Mouse (Mus musculus) spleen, adult 18-20 months (tissue): Measurements from ENCODE around the gene Fabp1.

Source experiments
- DNase-seq, 2 experiments: peaks; one replicate each; pipeline ENCODE4 v3.0.0; 2022; ENCODE audit warnings: mixed read lengths in 2 of 2

Gene Fabp1

DNA sequence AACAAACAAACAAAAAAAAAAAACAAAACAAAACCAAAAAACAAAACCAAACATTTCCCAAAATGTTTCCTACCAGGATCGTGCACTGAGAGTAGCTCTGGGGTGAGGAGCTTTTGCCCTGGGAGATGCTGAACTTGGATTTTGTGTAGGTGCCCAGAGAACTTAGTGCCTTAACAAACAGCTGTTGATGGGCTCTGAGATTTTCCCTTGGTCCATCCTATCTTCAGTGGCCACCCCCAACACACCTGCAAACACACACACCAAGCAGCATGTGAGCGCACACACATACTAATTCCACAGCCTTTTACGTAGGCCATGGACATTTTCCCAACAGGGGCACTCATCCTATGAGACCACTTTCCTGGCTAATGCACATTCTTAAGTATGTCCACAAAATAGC lies 12.8 kb downstream of the Fabp1 start:
- no peak for DNase-seq

DNA sequence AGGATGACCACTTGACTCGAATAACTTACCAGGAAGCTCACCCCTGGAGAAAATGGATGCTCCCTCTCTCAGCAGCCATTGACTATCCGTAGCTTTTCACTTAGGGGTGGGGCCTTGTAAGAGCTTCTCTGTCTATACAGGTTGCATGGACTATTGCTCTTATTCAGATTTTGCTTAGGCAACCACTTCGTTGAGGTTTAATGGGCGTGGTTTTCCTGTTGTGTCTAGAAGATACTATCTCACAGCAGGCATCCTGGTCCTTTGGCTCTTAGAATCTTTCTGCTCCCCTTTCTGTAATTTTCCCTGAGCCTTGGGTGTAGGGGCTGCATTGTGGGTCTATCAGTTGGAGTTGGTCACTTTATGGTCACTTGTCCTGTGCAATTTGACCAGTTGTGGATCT lies 21.9 kb downstream of the Fabp1 start:
- no peak for DNase-seq

DNA sequence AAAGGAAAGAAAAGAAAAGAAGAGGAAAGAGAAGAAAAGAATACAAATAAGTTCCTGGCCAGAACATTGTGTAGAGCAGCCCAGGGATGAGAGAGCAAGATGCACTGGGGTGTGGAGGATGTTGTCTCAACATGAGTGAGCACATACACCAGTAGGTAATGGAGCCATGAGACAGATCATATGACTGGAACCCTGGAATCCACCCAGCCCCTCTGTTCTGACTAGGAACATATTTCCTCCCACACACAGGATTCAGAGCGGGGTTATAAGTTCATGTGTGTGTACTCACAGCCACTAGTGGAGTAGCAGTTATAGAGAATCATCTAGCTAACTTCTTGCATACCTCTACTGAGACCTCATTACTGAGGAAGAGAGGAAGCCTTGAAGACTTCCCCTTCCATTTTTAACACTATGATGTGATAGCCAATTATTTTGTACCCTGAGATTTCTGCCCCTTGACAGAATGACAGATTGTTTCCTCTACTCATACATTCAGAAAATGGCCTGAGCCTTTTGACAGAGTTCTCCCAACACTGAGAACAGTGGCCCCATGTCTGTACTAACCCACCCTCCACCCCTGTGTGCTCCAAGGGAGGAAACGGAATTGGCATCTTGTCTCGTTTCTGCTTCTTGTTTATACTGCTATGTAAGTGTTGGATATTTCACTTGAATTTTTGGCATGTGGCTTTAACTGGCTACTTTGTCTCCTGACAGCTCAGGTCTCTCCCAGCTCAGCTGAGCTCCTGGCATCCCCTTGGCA lies 24.7 kb downstream of the Fabp1 start:
- DNase-seq = no peak

DNA sequence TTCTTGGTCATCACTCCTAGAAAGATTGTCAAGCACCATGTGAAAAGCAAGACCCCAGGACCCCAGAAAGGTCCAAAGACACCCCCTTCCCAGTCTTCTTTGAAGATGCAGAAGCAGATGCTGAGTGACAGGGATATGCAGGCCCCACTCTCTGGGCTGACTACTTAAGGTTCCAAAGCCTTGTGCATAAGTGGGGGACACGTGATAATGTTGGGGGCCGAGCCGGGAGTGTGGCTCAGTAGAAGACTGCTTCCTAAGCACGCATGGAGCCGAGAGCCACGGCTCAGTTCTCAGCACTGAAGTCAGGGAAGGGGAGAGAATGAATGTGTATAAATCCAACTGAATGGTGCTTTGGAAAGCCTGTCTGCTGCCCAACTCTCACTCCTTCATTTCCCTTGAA lies 26.9 kb downstream of the Fabp1 start:
- no peak for DNase-seq

DNA sequence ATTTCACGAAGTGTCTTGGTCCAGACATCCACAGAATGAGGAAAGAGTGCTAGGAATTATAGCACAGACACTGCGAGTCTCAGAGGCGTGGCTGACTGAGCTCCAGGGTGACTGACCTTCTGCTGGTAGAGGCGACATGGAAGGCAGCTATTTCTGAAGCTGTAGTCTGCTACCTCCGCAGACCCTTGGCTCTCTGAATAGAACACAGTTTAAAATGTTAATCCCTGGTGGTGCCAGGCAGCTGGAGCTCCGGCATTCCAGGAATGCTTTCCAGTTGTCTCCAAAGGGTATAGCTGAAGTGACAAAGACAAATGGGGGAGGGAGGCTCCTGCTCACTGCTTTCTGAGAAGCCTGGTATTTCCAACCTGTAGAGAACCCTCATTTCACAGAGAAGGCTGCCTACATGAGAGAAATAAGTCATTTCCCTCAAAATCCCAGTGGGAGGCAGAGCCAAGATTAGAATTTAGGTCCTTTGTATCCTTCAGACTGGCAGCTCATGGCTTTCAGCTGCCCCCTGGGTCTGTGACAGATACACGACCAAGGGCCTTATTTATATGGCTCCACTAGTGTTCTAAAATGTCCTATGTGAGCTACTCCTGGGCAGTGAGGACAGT lies 27.6 kb downstream of the Fabp1 start:
- DNase-seq = no peak

DNA sequence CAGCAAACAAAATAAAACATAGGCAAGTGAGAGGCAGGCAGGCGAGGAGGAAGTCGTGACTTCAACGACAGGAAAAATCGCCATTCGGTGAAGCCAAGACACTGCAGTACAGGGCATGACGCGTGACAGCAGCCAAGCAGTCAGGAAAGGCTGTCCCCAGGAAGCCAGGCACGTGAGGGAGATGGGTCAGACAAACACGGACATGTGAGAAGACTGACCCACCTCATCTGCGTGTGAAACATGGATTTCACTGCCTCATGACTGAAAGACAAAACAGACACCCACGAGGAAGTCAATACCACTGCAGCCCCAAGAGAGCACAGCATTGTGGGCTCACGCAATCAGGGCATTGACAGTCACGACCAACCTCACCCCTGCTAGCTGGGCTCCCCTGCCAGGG lies 35.5 kb downstream of the Fabp1 start:
- DNase-seq = no peak

DNA sequence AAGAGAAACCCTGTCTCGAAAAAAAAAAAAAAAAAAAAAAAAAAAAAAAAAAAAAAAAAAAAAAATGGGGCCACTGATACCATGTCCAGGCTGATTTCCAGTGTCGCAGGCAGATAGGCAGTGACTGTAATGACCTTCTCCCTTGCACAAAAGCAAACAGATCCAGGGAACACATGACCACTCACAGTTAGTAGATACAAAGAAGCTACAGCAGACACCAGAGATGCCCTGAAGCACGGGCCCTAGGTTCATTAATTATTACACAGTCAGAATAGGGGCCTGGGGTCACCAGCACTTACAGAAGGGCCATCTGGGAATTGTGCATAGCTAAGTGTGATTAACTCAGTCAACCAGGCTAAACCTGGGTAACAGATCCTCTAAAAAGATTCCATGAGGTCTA lies 36.3 kb downstream of the Fabp1 start:
- DNase-seq = no peak

DNA sequence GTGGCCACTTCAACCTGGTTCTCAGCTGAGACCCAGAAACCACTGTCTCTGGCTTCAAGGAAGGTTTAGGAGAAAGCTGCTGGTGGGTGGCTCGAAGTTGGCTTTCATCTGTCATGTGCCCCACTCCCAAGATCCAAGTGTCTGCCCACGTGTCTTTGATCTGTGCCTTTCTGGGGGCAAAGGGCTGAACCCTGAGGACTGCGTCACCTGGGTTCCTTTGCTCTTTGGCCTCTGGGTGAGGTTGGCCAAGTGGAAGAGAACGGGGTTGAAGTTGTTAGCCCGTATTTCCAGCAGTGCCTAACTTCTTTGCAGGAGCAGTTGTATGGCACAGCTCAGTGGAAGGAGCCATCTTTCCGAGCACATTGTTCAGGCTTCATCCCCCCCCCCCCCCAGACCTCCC lies 36.9 kb downstream of the Fabp1 start:
- DNase-seq = no peak

DNA sequence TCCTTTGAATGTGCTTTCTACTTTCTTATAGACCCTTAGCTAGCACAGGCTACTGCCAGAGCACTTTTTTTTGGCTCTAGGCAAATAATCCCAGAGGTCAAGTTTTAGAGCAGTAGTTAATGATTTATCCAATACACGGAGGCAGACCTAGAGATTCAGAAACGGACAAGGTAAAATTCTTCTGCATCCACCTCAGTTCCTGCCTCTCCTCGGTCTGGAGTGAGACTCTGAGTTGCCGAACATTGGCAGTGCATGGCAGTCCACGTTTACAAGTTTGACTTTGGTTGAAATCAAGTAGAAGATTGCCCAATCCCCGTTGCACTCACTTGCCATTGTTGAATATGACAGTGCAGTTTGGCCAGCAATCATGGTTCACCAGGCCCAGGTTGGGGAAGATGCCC lies 37.4 kb downstream of the Fabp1 start:
- no peak for DNase-seq

DNA sequence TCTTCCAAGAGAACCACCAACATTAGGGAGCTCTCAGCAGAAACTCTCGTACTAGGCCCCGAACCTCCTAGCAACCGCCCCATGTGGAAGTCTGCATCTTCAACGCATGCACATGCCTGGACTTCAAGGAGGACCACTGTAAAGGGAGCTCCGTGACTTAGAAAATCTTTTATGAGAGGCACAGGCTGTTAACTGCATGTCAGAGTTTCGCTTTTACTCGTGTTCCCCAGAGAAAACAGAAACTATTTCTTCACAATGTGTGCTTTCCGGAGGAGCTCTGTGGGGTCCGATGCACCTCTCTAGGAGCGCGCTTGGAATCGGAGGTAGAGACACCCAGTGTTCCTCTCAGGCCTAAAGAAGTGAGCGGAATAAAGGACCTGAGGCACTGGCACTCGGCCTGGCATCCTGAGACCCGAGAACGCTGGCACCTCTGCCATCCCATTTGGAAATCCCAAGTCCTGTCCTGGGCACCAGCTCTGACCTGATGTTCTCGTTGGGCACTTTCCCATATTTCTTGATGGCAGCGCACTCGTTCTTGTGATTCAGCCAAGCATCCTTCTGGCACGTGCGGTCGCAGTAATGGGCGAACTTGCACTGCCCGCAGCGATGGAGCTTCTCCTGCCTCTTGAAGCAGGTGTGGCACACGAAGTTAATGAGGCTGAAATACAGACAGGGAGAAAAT lies 39.6 kb downstream of the Fabp1 start:
- no peak for DNase-seq

DNA sequence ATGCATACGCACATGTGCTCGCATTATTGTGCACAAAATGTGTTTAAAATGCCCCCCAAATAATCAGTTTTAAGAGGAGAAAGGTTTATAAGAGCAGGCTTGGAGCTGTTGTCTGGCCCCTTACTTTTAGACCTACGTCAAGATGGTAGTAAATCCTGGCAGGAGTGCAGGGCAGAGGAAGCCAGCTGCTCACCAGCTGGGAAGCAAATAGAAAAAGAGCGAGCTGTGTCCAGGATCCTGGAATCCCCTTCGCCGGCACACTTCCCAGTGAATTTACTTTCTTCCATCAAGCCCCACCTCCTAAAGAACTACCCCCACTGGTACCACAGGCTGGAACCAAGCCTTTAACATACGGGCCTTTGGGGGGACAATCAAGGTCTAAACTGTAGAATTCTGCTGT lies 41.2 kb downstream of the Fabp1 start:
- no peak for DNase-seq

DNA sequence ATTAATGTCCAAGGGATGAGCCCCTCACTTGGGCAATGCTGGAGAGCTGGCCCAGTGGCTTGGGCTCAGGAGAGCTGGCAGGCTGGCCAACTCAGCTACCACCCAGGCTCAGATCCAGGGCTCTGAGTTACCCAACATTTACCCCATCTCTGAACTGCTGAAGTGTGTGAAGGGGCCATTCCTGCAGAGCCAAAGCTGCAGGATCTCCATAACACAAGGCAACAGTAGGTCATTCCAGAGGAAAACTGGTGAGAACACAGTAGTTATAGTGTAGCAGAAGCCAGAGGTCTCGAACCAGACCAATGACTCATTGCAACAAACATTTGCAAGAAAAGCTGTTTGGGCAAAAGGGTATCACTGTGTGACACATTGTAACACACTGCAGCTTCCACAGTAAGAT lies 43.2 kb downstream of the Fabp1 start:
- no peak for DNase-seq

DNA sequence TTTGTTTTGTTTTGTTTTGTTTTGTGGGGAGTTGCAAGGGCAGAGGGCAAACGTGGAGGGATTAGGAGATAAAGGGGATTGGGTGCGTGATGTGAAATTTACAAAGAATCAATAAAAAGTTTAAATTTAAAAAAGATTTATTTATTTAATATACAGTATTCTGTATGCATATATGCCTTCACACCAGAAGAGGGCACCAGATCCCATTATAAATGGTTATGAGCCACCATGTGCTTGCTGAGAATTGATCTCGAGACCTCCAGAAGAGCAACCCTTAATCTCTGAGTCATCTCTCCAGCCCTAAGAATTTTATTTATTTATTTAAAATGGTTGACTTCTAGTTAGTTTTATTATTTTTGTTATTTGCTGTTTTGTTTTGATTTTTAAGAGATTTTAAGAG lies 43.6 kb downstream of the Fabp1 start:
- no peak for DNase-seq

DNA sequence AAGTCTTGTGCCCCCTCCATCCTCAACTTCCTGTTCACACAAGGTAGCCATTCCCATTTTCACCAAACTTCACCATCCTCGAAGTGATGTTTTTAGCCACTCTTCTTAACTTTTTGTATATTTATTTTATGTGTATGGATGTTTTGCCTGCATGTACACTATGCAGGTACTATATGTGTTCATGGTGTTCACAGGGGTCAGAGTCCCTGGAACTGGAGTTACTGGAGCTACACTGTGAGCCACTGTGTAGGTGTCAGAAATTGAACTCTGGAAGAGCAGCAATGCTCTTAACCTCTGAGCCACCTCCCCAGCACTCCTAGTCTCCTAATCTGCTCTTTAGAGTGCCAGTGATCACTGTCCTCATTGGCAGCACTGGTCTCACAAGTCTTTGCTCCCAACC lies 48.8 kb downstream of the Fabp1 start:
- DNase-seq = no peak

DNA sequence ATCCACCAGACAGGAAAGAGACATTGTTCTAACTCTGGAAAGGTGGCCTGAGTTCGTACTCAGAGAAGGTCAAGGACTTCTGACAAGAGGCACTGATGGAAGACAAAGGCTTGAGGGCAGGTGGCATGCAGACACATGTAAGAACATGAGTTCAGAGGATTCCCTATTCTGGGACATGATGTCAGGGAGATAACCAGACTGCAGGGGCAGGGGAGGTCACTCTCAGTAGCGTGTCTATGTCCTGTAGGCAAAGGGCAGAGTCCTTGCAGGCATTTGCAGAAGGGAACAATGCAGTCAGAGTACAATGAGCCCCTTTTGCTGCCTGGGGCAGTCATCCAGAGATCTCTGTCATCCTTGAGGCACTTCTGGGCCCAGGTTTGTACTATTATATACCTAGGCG lies 50.0 kb downstream of the Fabp1 start:
- DNase-seq = no peak

DNA sequence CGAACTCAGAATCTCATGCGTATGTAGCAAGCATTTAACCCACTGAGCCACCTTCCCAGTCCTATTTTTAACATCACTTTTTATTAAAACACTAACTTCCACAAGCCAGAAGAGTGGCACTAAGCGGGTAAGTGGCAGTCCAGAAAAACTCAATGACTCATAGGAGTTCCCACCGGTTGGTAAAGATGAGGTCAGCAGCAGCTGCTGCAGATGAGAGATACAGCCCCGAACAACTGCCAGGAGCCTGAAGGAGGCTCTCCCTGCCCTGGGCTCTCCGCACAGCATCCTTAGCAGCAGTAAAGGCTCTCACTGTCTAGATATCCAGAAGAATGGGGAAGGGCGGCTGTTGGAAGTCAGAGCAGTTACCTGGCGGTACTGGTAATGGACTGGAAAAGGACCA lies 51.3 kb downstream of the Fabp1 start:
- DNase-seq = no peak

DNA sequence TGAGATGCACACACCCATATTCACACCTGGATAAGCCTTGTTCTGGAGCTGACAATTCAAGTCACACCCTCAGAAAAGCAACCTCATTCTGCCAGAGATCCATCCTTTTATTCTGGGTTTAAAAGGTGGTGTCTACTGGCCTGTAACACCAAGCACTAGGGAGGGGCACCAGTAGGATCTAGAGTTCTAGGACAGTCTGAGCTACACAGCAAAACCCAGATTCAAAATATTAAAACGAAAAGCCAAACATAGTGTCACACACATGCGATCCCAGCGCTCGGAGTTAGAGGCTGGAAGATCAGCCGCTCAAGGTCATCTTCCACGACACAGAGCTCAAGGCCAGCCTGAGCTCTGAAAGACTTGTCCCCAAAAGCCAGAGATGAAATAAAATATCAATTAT lies 54.8 kb downstream of the Fabp1 start:
- no peak for DNase-seq
